Mouse (Mus musculus): Measurements from ENCODE around the gene Top1.

DNA sequence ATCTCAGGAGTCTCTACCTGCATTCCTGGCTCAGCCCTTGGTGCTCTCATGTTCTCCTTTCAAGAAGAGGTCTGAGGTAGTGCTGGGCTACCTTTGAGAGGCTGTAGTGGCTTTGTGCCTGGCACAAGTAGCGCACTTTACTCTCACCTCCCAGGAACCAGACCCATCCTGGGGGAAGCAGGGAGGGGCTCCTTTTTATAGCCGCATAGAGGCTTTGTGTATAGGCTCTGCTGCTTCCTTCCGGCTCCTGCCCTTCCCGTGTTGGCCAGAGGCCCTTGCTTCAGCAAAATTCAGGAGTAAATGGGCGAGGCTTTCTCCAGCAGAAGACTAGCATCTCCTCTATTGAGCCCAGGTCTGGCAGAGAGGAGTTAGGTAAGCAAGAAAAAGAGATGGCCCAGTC lies 92.7 kb downstream of the Top1 start:
- no peak for TF ChIP-seq POLR2A (IDR thresholded peaks at IDR 0.05; ENCODE audit: control insufficient read depth, extremely low read depth, insufficient read depth, low read length, poor library complexity)
- TF ChIP-seq CTCF (IDR thresholded peaks at IDR 0.05; ENCODE audit: borderline replicate concordance, control insufficient read depth, extremely low read depth, insufficient read depth, low read length, poor library complexity), result no peak

All from thymus, adult 2 months (tissue).